ENCODE assay signal across 8 mouse cellular contexts in genomic region chr8:108822841-108823266, GRCm38 (mm10).
A peak's percentile ranks its signal among the peaks of the same experiment; 100 is the strongest.
DNase-seq lines count a peak whose midpoint lies in the region; ATAC-seq and TF ChIP-seq lines count a peak whose summit lies in the region.

No protein-coding gene starts in this region.

- in situ Hi-C loops in Patski (cut with MboI; ENCODE audit: low pct_unique_long_range_greater_than_20kb) = no loop called here

- H3K36me3 ChIP-seq in kidney, embryonic 14.5 days (ENCODE audit: control insufficient read depth, insufficient read depth, low read length) = no peaks in the 10 kb centered on the region
- no peaks in the 10 kb centered on the region for H3K36me3 ChIP-seq in hindbrain, embryonic 16.5 days (ENCODE audit: control insufficient read depth, insufficient read depth, low read length)
- no peaks in the 10 kb centered on the region for H3K36me3 ChIP-seq in midbrain, postnatal 0 days (ENCODE audit: insufficient read depth, low read length)

- CTCF ChIA-PET in Patski (lab: Charles Lee) = interaction anchor here (1.0 to 1.2 kb wide), 4 partner anchors 15 to 83 kb away, joined by 3 to 5 read pairs (median 4); no protein-coding TSS in a partner anchor

- no peaks in the 10 kb centered on the region for H3K27me3 ChIP-seq in kidney, embryonic 14.5 days (ENCODE audit: control insufficient read depth, insufficient read depth, low read length)
- H3K27me3 ChIP-seq in Patski = no peaks in the 10 kb centered on the region
- H3K27me3 ChIP-seq in hindbrain, embryonic 16.5 days (replicated peaks; ENCODE audit: control insufficient read depth, insufficient read depth, low read length) = no peaks in the 10 kb centered on the region
- no peaks in the 10 kb centered on the region for H3K27me3 ChIP-seq in midbrain, postnatal 0 days (ENCODE audit: insufficient read depth, low read length)

- no peak for DNase-seq in kidney, adult 9 months
- DNase-seq in Patski (ENCODE audit: low read depth, low spot score) = peak; percentile 89
- no peak for DNase-seq in midbrain, postnatal 0 days (ENCODE audit: low spot score)
- no peak for DNase-seq in spleen, postnatal 10 days (ENCODE audit: low spot score in 2 of 2)
- no peak for DNase-seq in left cerebral cortex, adult 11 months (ENCODE audit: low spot score)
- no peak for DNase-seq in frontal cortex, adult 2 months (ENCODE audit: extremely low spot score in 1 of 2, low spot score in 1 of 2)

- H3K4me3 ChIP-seq in kidney, embryonic 14.5 days (ENCODE audit: low read length) = no peak overlapping the region
- no peak overlapping the region for H3K4me3 ChIP-seq in hindbrain, embryonic 16.5 days (ENCODE audit: low read length)
- no peak overlapping the region for H3K4me3 ChIP-seq in midbrain, postnatal 0 days (ENCODE audit: low read depth, low read length)

- peaks cover 41% of the 10 kb centered on the region for H3K4me1 ChIP-seq in kidney, embryonic 14.5 days (ENCODE audit: control insufficient read depth, insufficient read depth, low read length)
- H3K4me1 ChIP-seq in hindbrain, embryonic 16.5 days (ENCODE audit: control insufficient read depth, insufficient read depth, low read depth, low read length) = peaks cover 36% of the 10 kb centered on the region
- peaks cover 14% of the 10 kb centered on the region for H3K4me1 ChIP-seq in midbrain, postnatal 0 days (ENCODE audit: insufficient read depth, low read length)

- WGBS in kidney, embryonic 14.5 days = 42% methylated on average over 15 of the region's 15 CpGs
- 21% methylated on average over 15 of the region's 15 CpGs for WGBS in hindbrain, embryonic 16.5 days
- WGBS in midbrain, postnatal 0 days = 22% methylated on average over 15 of the region's 15 CpGs

- H3K9me3 ChIP-seq in kidney, embryonic 14.5 days (ENCODE audit: control insufficient read depth, low read length) = no peaks in the 10 kb centered on the region
- no peaks in the 10 kb centered on the region for H3K9me3 ChIP-seq in hindbrain, embryonic 16.5 days (ENCODE audit: control insufficient read depth, low read length)
- H3K9me3 ChIP-seq in midbrain, postnatal 0 days (ENCODE audit: low read length) = no peaks in the 10 kb centered on the region

- no peak overlapping the region for H3K9ac ChIP-seq in kidney, embryonic 14.5 days (ENCODE audit: low read depth, low read length)
- H3K9ac ChIP-seq in hindbrain, embryonic 16.5 days (ENCODE audit: low read depth, low read length) = no peak overlapping the region
- no peak overlapping the region for H3K9ac ChIP-seq in midbrain, postnatal 0 days (replicated peaks; ENCODE audit: low read length, poor library complexity, severe bottlenecking)

- H3K4me2 ChIP-seq in kidney, embryonic 14.5 days (replicated peaks; ENCODE audit: low read depth, low read length) = no peak overlapping the region; the same call in 1 of the 2 replicates
- H3K4me2 ChIP-seq in hindbrain, embryonic 16.5 days (ENCODE audit: low read length) = no peak overlapping the region; the same call in 1 of the 2 replicates
- H3K4me2 ChIP-seq in midbrain, postnatal 0 days (ENCODE audit: low read depth, low read length, poor library complexity, severe bottlenecking) = no peak overlapping the region

- H3K27ac ChIP-seq in kidney, embryonic 14.5 days (ENCODE audit: low read depth, low read length) = peak overlapping the region; percentile 38; the same call in 1 of the 2 replicates
- H3K27ac ChIP-seq in hindbrain, embryonic 16.5 days (ENCODE audit: low read depth, low read length) = no peak overlapping the region
- no peak overlapping the region for H3K27ac ChIP-seq in midbrain, postnatal 0 days (ENCODE audit: low read depth, low read length)

- no peak for TF ChIP-seq CTCF in Patski (IDR thresholded peaks at IDR 0.05)
- TF ChIP-seq CTCF in midbrain, postnatal 0 days (IDR thresholded peaks at IDR 0.05) = no peak

- POLR2A ChIA-PET in Patski (lab: Charles Lee) = interaction anchor here (0.5 to 1.3 kb wide), 3 partner anchors 11 to 64 kb away, joined by 3 to 4 read pairs (median 4); no protein-coding TSS in a partner anchor

- ATAC-seq in kidney, embryonic 14.5 days (ENCODE audit: low FRiP score, low TSS enrichment) = no peak
- ATAC-seq in Patski = peak; percentile 96
- 0 out of 2 replicates have a peak, but pooled peaks have one; percentile 43 for ATAC-seq in hindbrain, embryonic 16.5 days
- ATAC-seq in midbrain, postnatal 0 days (ENCODE audit: low FRiP score) = peak; percentile 32; the same call in 1 of the 2 replicates
